Mouse (Mus musculus) limb, embryonic 14.5 days (tissue): ENCODE results near the gene Spata18. TPM values are rescaled to one million over a fixed set of nuclear protein-coding genes. Genes with fewer than 3 reads are reported as not detected.

ENCODE experiments used
- ATAC-seq: fragments of 200-750 bp; cut with Nextera tagmentation; 2 replicates; pipeline ENCODE4 v1.8.0; 2017; ENCODE audit warnings: low read depth, moderate number of reproducible peaks, moderate TSS enrichment; ENCODE audit not compliant: low FRiP score
- DNase-seq: peaks from one replicate; pipeline ENCODE4 v3.0.0-alpha.2; 2015; ENCODE audit warnings: low spot score
- H3K27ac ChIP-seq: fragments of 300-500 bp; sonication (generic); replicated peaks from 2 replicates; pipeline ENCODE4 v1.5.1; 2014; ENCODE audit warnings: low read depth, mild to moderate bottlenecking, low read length, moderate library complexity, mixed read lengths
- H3K27me3 ChIP-seq: fragments of 300-500 bp; sonication (generic); 2 replicates; pipeline ENCODE4 v1.6.1; 2014; ENCODE audit warnings: low read length, mixed read lengths; ENCODE audit not compliant: control insufficient read depth, insufficient read depth
- H3K36me3 ChIP-seq: fragments of 300-500 bp; sonication (generic); 2 replicates; pipeline ENCODE4 v1.6.1; 2014; ENCODE audit warnings: mild to moderate bottlenecking, low read length, moderate library complexity, mixed read lengths; ENCODE audit not compliant: control insufficient read depth, insufficient read depth
- H3K4me1 ChIP-seq: fragments of 300-500 bp; sonication (generic); 2 replicates; pipeline ENCODE4 v1.6.1; 2014; ENCODE audit warnings: antibody characterized with exemption, low read length, mixed read lengths; ENCODE audit not compliant: control insufficient read depth, insufficient read depth
- H3K4me2 ChIP-seq: fragments of 300-500 bp; sonication (generic); replicated peaks from 2 replicates; pipeline ENCODE4 v1.6.1; 2014; ENCODE audit warnings: low read depth, mild to moderate bottlenecking, low read length, moderate library complexity; ENCODE audit not compliant: severe bottlenecking
- H3K4me3 ChIP-seq: fragments of 300-500 bp; sonication (generic); replicated peaks from 2 replicates; pipeline ENCODE4 v1.5.1; 2014; ENCODE audit warnings: low read length
- H3K9ac ChIP-seq: fragments of 300-500 bp; sonication (generic); 2 replicates; pipeline ENCODE4 v1.6.1; 2014; ENCODE audit warnings: mild to moderate bottlenecking, low read depth, low read length, moderate library complexity; ENCODE audit not compliant: severe bottlenecking
- H3K9me3 ChIP-seq: fragments of 300-500 bp; sonication (generic); 2 replicates; pipeline ENCODE4 v1.6.1; 2016; ENCODE audit warnings: low read length; ENCODE audit not compliant: control insufficient read depth
- POLR2A ChIP-seq: fragments of 200-500 bp; IDR thresholded peaks from 2 replicates; pipeline ENCODE4 v1.8.0; 2012; ENCODE audit warnings: inconsistent platforms, mild to moderate bottlenecking, moderate library complexity, borderline replicate concordance; ENCODE audit not compliant: insufficient read depth, insufficient read length; ENCODE audit errors: extremely low read depth
- WGBS: fragments of 180-500 bp; shearing (Covaris S2); extraction: QIAGEN DNeasy Blood & Tissue Kit; methylation state at CpG from one replicate; pipeline ENCODE4 v1.1.7; 2014; 5-methylcytosine and 5-hydroxymethylcytosine counted together
- polyA plus RNA-seq, 2 experiments: library from polyadenylated mRNA; depleted of rRNA in 1 of 2; stranded (reverse) in 1 of 2; unstranded in 1 of 2; fragments of >200 nt; fragmentation: Nextera tagmentation in 1 of 2; extraction: Ambion mirVana in 1 of 2; gene quantifications; 2 replicates each; pipeline versions ENCODE4 v1.2.1 to v1.2.3; 2012 to 2014

Gene Spata18
- polyA plus RNA-seq, 2 experiments, result 1.4 to 2.5 TPM

GRCm38 (mm10) chr5:73691723-73692520 lies 40.7 kb downstream of the Spata18 start:
- Histone ChIP-seq H3K4me1 (peaks cover 34% of the 10 kb centered on the region), H3K36me3 (no peaks in the 10 kb centered on the region), H3K4me2 (no peak overlapping the region), H3K4me3 (no peak overlapping the region), H3K27ac (0 out of 2 replicates have a peak overlapping the region, but pooled peaks have one; percentile 19), H3K27me3 (no peaks in the 10 kb centered on the region), H3K9me3 (no peaks in the 10 kb centered on the region), H3K9ac (no peak overlapping the region)
- no peak for TF ChIP-seq POLR2A
- ATAC-seq (no peak), DNase-seq (no peak)
- WGBS, result 44% methylated on average over 15 of the region's 15 CpGs

GRCm38 (mm10) chr5:73693778-73694177 lies 42.6 kb downstream of the Spata18 start:
- Histone ChIP-seq H3K4me2 (no peak overlapping the region), H3K27ac (peak overlapping the region; percentile 56; the same call in 1 of the 2 replicates), H3K4me3 (no peak overlapping the region), H3K9me3 (no peaks in the 10 kb centered on the region), H3K36me3 (no peaks in the 10 kb centered on the region), H3K9ac (no peak overlapping the region), H3K4me1 (peaks cover 34% of the 10 kb centered on the region), H3K27me3 (no peaks in the 10 kb centered on the region)
- peak; percentile 29; the same call in 1 of the 2 replicates for ATAC-seq
- no peak for DNase-seq
- no peak for TF ChIP-seq POLR2A
- 45% methylated on average over 1 of the region's 1 CpGs for whole genome bisulfite sequencing

- no peak for TF ChIP-seq POLR2A
- Histone ChIP-seq H3K9me3 (no peaks in the 10 kb centered on the region), H3K4me3 (no peak overlapping the region), H3K27ac (peak overlapping the region; percentile 45), H3K9ac (no peak overlapping the region), H3K27me3 (no peaks in the 10 kb centered on the region), H3K4me2 (no peak overlapping the region), H3K36me3 (no peaks in the 10 kb centered on the region), H3K4me1 (peaks cover 29% of the 10 kb centered on the region)
- ATAC-seq (peak; percentile 89), DNase-seq (peak; percentile 82)
- 18% methylated on average over 4 of the region's 4 CpGs for WGBS
Measured at GRCm38 (mm10) chr5:73694254-73695015, 43.3 kb downstream of the Spata18 start.

GRCm38 (mm10) chr5:73697700-73698099 lies 46.5 kb downstream of the Spata18 start:
- no peaks in the 10 kb centered on the region for H3K27me3 ChIP-seq
- WGBS, result 69% methylated on average over 4 of the region's 4 CpGs
- H3K27ac ChIP-seq, result no peak overlapping the region
- H3K4me3 ChIP-seq, result no peak overlapping the region
- H3K4me1 ChIP-seq, result peaks cover 35% of the 10 kb centered on the region
- no peaks in the 10 kb centered on the region for H3K9me3 ChIP-seq
- TF ChIP-seq POLR2A, result no peak
- H3K9ac ChIP-seq, result no peak overlapping the region
- ATAC-seq, result no peak
- no peaks in the 10 kb centered on the region for H3K36me3 ChIP-seq
- no peak for DNase-seq
- no peak overlapping the region for H3K4me2 ChIP-seq

GRCm38 (mm10) chr5:73701063-73701890 lies 50.1 kb downstream of the Spata18 start:
- no peaks in the 10 kb centered on the region for H3K36me3 ChIP-seq
- peaks cover 34% of the 10 kb centered on the region for H3K4me1 ChIP-seq
- TF ChIP-seq POLR2A, result no peak
- WGBS, result 50% methylated on average over 17 of the region's 17 CpGs
- DNase-seq (no peak), ATAC-seq (0 out of 2 replicates have a peak, but pooled peaks have one; percentile 23)
- no peaks in the 10 kb centered on the region for H3K9me3 ChIP-seq
- peak overlapping the region; percentile 88 for H3K27ac ChIP-seq
- H3K4me3 ChIP-seq, result no peak overlapping the region
- no peak overlapping the region for H3K9ac ChIP-seq
- H3K4me2 ChIP-seq, result no peak overlapping the region
- no peaks in the 10 kb centered on the region for H3K27me3 ChIP-seq
